Mouse (Mus musculus) kidney, adult 2 months (tissue): ENCODE data around the gene Ifitm10. TPM values are rescaled to one million over a fixed set of nuclear protein-coding genes. Genes with fewer than 3 reads are reported as not detected.
"Not testable (repeated sequence)": the region's sequence is repeated elsewhere in the genome, so short reads cannot be mapped to it uniquely, and the experiment has no call there.

Experiments used
- DNase-seq: peaks from one replicate; pipeline ENCODE4 v3.0.0; 2021
- H3K27ac ChIP-seq: fragments of 200-500 bp; 2 replicates; pipeline ENCODE4 v1.5.1; 2012; ENCODE audit warnings: low read depth, low read length, control low read depth, inconsistent platforms; ENCODE audit not compliant: insufficient read depth
- H3K27me3 ChIP-seq: fragments of 200-500 bp; replicated peaks from 2 replicates; pipeline ENCODE4 v1.6.1; 2012; ENCODE audit warnings: mild to moderate bottlenecking, moderate library complexity, low read length, inconsistent platforms; ENCODE audit not compliant: control insufficient read depth, insufficient read depth
- H3K36me3 ChIP-seq: fragments of 200-500 bp; 2 replicates; pipeline ENCODE4 v1.6.1; 2012; ENCODE audit warnings: mild to moderate bottlenecking, moderate library complexity, low read length, inconsistent platforms; ENCODE audit not compliant: control insufficient read depth, insufficient read depth
- H3K4me1 ChIP-seq: fragments of 200-500 bp; 2 replicates; pipeline ENCODE4 v1.6.1; 2011; ENCODE audit warnings: low read length; ENCODE audit not compliant: control insufficient read depth, insufficient read depth
- H3K4me3 ChIP-seq: fragments of 200-500 bp; 2 replicates; pipeline ENCODE4 v1.5.1; 2011; ENCODE audit warnings: mild to moderate bottlenecking, low read depth, low read length, control low read depth; ENCODE audit not compliant: insufficient read depth
- CTCF ChIP-seq: fragments of 200-500 bp; conservative IDR thresholded peaks from 2 replicates; pipeline ENCODE4 v1.5.1; 2011; ENCODE audit warnings: low read depth, mild to moderate bottlenecking, control low read depth, low read length, moderate library complexity, mixed read lengths; ENCODE audit not compliant: insufficient read depth, insufficient read length
- POLR2A ChIP-seq: fragments of 200-500 bp; IDR thresholded peaks from one replicate; pipeline ENCODE4 v1.6.1; 2011; ENCODE audit warnings: low read depth, low read length, control low read depth
- WGBS: fragments of 180-500 bp; shearing (Covaris S2); methylation state at CpG from one replicate; pipeline ENCODE4 v1.1.7; 2018; 5-methylcytosine and 5-hydroxymethylcytosine counted together
- polyA plus RNA-seq: library from polyadenylated mRNA; depleted of rRNA; stranded (reverse); fragments of >200 nt; gene quantifications from 2 replicates; pipeline ENCODE4 v1.2.3, GENCODE M21; 2012

Gene Ifitm10
- polyA plus RNA-seq, 1 experiment = 4.1 TPM

GRCm38 (mm10) chr7:142295418-142295817 is 78.1 kb downstream of the Ifitm10 start:
- H3K27me3 ChIP-seq = no peaks in the 10 kb centered on the region
- no peak overlapping the region for H3K27ac ChIP-seq
- H3K36me3 ChIP-seq = no peaks in the 10 kb centered on the region
- DNase-seq = no peak
- H3K4me1 ChIP-seq = no peaks in the 10 kb centered on the region
- no peak overlapping the region for H3K4me3 ChIP-seq
- TF ChIP-seq POLR2A = no peak
- no peak for TF ChIP-seq CTCF

- H3K36me3 ChIP-seq, H3K27ac ChIP-seq, H3K4me1 ChIP-seq, H3K27me3 ChIP-seq, H3K4me3 ChIP-seq: not testable (repeated sequence)
- WGBS = 2% methylated on average over 2 of the region's 2 CpGs
- TF ChIP-seq CTCF = peak; percentile 54
- peak; percentile 26 for DNase-seq
These were observed 79.7 kb downstream of the Ifitm10 start for GRCm38 (mm10) chr7:142293851-142294250.

- H3K4me3 ChIP-seq, H3K36me3 ChIP-seq, H3K27ac ChIP-seq, DNase-seq, H3K4me1 ChIP-seq, H3K27me3 ChIP-seq: not testable (repeated sequence)
- 79% methylated on average over 9 of the region's 9 CpGs for WGBS
These were observed 87.5 kb downstream of the Ifitm10 start for GRCm38 (mm10) chr7:142285910-142286612.

- 21% methylated on average over 23 of the region's 23 CpGs for WGBS
- no peaks in the 10 kb centered on the region for H3K27me3 ChIP-seq
- no peaks in the 10 kb centered on the region for H3K4me1 ChIP-seq
- no peak overlapping the region for H3K27ac ChIP-seq
- no peaks in the 10 kb centered on the region for H3K36me3 ChIP-seq
- peak; percentile 57; the same call in 1 of the 2 replicates for TF ChIP-seq CTCF
- no peak for TF ChIP-seq POLR2A
- H3K4me3 ChIP-seq = no peak overlapping the region
- DNase-seq = peak; percentile 46
These were observed 88.3 kb downstream of the Ifitm10 start for GRCm38 (mm10) chr7:142285130-142285835.

- Histone ChIP-seq H3K27me3 (no peaks in the 10 kb centered on the region), H3K4me1 (no peaks in the 10 kb centered on the region), H3K27ac (0 out of 2 replicates have a peak overlapping the region, but pooled peaks have one; percentile 40), H3K36me3 (no peaks in the 10 kb centered on the region), H3K4me3 (peak overlapping the region; percentile 56)
- peak; percentile 94 for DNase-seq
- WGBS = under 1% methylated on average over 19 of the region's 19 CpGs
- TF ChIP-seq POLR2A = no peak
- TF ChIP-seq CTCF = peak; percentile 70
These were observed 88.9 kb downstream of the Ifitm10 start for GRCm38 (mm10) chr7:142284615-142285080.

- Histone ChIP-seq H3K4me1 (no peaks in the 10 kb centered on the region), H3K36me3 (no peaks in the 10 kb centered on the region), H3K27me3 (no peaks in the 10 kb centered on the region), H3K4me3 (peak overlapping the region; percentile 56), H3K27ac (0 out of 2 replicates have a peak overlapping the region, but pooled peaks have one; percentile 40)
- WGBS = under 1% methylated on average over 38 of the region's 38 CpGs
- no peak for TF ChIP-seq POLR2A
- TF ChIP-seq CTCF = peak; percentile 22; the same call in 1 of the 2 replicates
- peak; percentile 57 for DNase-seq
These were observed 89.4 kb downstream of the Ifitm10 start for GRCm38 (mm10) chr7:142284023-142284591.

- not testable (repeated sequence) for H3K27ac ChIP-seq, H3K4me3 ChIP-seq
- DNase-seq = peak; percentile 26
These were observed 90.7 kb downstream of the Ifitm10 start for GRCm38 (mm10) chr7:142282847-142283246.

GRCm38 (mm10) chr7:142279291-142279690 is 94.3 kb downstream of the Ifitm10 start:
- H3K27me3 ChIP-seq, H3K4me1 ChIP-seq, H3K27ac ChIP-seq, DNase-seq, H3K36me3 ChIP-seq, H3K4me3 ChIP-seq: not testable (repeated sequence)
- 89% methylated on average over 1 of the region's 1 CpGs for WGBS

More at GRCm38 (mm10) chr7:142282847-142283246, 90.7 kb downstream of the Ifitm10 start:
- not testable (repeated sequence) for H3K36me3 ChIP-seq, H3K27me3 ChIP-seq, H3K4me1 ChIP-seq
- 86% methylated on average over 2 of the region's 2 CpGs for WGBS
